Mouse (Mus musculus) telencephalon, adult 2 months (tissue): Measurements from ENCODE around the gene Rbm20.
"Not testable (repeated sequence)": the region's sequence is repeated elsewhere in the genome, so short reads cannot be mapped to it uniquely, and the experiment has no call there.

Experiments
- DNase-seq: peaks from one replicate; pipeline ENCODE4 v3.0.0-alpha.2; 2011; ENCODE audit warnings: low read depth, low spot score

The Rbm20 gene

GRCm38 (mm10) chr19:53676718-53677634, at the start of gene Rbm20:
TSS of gene Rbm20 (plus strand) at chr19:53677306.
- DNase-seq, result no peak

DNA sequence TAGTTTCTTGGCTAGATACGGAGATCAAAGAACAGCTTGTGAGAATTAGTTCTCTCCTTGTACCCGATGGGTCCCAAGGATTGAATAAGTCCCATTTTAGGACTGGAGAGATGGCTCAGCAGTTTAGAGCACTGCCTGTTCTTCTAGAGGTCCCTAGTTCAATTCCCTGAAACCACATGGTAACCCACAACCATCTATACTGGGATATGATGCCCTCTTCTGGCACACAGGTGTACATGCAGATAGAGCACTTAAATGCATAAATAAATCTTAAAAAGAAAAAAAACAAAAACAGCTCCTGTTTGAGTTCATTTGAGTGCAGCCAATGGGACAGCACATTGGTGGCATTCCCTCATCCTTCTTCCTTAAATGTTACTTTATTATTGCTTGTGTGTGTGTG, 39.1 kb upstream of the Rbm20 start:
- DNase-seq, result no peak

DNA sequence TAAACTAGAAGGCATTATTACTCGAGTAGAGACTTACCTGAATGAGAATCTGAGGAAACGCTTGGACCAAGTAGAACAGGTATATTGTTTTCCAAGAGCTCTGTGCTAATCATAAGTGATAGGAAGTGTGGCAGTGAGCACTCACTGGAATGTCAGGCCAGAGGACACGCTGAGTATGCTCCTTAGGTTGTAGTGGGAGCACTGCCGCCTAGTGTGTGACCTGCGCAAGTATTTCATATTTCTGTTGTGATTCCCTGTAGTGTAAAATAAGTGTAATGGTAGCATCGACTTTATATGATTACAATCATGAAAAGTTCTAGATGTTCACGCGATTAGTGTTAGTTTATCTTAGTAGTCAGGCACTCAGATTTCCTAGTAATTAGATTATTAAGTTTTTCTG, 38.4 kb upstream of the Rbm20 start:
- DNase-seq, result no peak

- no peak for DNase-seq
Observed at GRCm38 (mm10) chr19:53644020-53644595, 33.0 kb upstream of the Rbm20 start.

- DNase-seq, result no peak
Observed at GRCm38 (mm10) chr19:53647301-53647700, 29.8 kb upstream of the Rbm20 start.

DNA sequence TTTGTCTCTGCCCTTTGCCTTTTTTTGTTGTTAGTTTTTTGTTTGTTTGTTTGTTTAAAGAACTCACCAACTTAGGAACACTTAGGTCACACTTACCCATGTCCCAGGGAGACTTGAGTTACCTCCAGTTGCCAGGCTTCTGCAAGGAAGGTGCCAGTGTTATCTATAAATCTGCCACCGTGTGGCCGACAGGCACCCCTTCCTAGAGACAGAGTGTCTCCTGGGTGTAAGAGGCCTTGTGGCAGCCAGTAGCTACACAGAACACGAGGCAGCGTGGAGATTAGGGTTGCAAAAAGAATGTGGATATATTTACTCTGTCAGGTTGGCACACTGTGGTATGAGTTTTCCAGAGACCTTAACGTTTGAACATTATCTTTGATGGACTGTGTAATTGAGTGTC, 29.1 kb upstream of the Rbm20 start:
- no peak for DNase-seq

DNA sequence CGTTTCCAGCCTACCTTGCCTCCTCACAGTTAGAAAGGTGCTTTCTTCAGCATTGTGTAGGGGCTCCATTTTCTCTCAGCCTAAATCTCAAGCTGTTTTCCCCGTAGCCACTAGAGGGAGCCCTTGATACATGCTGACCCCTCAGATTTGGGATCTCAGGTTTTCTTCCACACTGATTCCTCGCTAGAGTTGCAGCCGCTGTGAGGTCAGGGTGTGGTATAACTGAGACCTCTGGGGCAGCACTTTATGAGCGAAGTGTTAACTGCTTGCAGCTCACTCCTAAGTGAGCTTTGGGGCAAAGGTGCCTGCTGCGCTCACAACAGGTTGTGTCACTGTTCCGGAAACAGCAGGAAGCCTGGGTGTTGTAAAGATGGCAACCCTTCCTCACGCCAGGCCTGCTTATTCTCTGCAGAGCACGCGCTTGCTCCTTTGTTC, 28.3 kb upstream of the Rbm20 start:
- DNase-seq, result peak; percentile 54

GRCm38 (mm10) chr19:53649361-53649760, 27.7 kb upstream of the Rbm20 start:
- peak; percentile 27 for DNase-seq

GRCm38 (mm10) chr19:53649802-53650201, 27.3 kb upstream of the Rbm20 start:
- no peak for DNase-seq

DNA sequence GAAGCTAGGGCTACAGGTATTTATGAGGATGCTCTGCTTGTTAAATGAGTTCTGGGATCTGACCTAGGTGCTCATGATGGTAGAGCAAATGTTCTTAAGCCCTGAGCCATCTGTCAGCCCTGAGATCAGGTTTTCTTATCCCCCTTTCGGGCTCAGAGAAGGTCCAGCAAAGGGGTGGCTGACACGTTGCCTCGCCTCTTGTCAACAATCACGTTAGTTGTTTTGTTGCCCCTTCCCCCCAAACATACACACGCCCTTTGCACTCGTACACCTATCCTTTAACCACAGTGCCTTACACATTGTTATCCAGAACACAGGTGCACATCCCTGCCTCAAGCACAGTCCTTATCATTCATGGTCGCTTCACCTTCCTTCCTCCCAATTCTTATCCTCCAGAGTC, 26.2 kb upstream of the Rbm20 start:
- DNase-seq, result no peak

- DNase-seq, result no peak
Observed at GRCm38 (mm10) chr19:53652267-53652666, 24.8 kb upstream of the Rbm20 start.

GRCm38 (mm10) chr19:53653624-53654467, 23.3 kb upstream of the Rbm20 start:
- DNase-seq, result no peak

DNA sequence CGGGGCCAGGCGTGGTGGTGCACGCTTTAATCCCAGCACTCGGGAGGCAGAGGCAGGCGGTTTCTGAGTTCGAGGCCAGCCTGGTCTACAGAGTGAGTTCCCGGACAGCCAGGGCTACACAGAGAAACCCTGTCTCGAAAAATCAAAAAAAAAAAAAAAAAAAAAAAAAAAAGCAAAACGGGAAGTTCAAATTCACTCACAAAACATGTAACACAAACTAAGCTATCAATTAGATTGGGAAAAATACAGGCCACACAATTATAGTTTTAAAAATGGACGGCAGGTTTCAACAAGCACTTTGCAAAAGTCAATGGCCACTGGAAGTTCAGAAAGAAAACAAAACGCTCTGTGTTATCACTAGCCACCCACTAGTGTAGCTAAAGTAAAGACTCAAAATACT, 20.7 kb upstream of the Rbm20 start:
- DNase-seq, result not testable (repeated sequence)

DNA sequence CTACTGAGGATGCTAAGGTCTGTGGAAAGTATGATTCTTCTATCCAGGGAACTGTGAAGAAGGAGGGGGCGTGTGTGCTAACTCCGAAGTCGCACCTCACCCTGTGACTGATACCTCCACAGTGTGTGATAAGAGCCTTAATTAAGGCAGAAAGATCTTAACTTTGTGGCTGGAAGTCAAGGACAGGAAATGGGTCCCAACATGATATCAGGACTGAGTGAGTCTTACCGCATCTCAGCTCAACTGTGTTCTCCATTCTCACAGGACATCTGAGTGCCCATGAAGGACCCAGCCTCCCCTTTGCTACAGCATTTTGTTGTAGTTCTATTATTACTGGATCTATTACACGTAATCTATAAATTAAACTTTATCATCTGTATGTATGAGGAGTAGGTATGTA, 19.7 kb upstream of the Rbm20 start:
- DNase-seq, result no peak

DNA sequence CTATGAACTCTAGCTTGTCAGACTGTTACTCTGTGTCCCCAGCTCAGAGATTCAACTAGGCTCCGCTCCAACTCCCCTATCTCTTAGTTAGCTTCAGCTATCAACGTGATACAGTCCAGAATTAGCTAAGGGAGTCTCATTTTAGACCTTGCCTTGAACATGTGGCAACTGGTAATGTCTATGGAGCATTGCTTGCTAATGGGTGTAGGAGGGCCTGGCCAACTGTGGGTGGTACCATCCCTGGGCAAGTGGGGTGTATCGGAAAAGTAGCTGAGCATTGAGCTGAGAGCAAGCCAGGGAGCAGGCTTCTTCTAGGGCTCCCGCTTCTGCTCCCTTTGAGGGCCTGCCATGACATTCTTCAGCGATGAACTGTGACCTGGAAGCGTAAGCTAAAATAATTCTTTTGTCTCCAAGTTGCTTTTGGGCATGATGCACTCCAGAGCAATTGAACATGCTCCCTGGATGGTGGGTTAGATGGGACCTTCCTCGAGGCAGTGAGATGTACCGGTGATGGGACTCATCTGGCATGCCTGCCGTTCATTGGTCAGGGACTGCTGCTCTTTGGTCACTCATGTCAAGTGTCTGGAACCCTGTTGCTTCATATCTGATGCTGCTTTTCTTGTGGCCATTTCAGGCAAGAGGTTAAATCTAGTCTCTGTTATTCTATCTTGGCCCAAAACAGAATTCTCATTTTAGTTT, 16.2 kb upstream of the Rbm20 start:
- no peak for DNase-seq

DNA sequence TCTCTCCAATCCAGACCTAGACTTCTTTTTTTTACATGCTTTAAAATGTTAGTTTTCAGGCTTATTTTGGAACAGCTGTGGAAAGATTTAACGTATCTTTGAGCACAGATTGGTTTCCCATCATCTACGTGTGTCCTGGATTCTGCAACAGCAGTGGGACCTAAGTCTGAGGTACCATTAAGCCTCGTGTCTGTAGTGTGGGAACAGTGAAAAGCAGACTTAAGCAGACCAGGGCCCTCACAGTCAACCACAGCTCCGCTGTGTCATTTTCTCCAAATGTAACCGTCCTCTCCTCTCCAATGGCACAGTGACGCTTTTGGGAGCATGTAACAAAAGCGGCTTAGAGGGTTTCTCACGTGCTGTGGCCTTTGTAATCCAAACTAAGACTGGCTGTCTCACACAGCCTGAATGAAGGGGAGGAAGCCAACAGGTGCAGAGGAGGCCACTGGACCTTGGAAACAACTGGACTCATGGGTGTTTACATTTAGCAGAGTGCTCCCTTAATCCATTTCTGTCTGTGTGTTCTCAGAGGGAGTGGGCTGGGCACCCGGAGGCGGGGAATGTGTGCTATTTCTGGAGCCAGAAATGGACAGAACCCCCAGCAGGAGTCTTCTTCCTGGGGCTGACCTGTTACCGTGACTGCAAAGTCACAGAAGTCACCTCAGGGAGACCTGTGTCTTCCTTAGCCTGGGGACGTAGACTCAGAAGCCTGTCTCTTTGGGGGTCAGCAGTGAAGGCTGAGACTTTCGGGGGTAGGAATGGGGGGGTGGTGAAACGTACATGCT, 15.0 kb upstream of the Rbm20 start:
- DNase-seq, result no peak

GRCm38 (mm10) chr19:53664831-53665230, 12.3 kb upstream of the Rbm20 start:
- DNase-seq, result no peak

DNA sequence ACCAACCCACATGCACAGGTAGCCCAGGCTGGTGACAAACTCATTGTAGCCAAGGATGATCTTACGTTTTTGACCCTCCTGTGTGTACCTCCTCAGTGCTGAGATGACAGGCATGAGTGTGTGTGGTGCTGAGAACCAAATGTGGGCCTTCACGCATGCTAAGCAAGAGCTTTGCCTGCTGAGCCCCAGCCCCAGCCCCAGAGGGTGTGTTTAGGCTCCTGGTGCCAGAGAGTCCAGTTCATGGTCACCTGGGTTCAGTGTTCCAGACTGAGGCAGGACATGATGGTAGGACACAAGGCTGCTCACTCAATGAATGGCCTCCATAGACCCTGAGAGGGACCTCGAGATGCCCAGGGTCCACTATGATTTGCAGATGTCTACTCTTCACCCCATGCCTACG, 11.7 kb upstream of the Rbm20 start:
- DNase-seq, result no peak

- no peak for DNase-seq
Observed at GRCm38 (mm10) chr19:53666708-53667107, 10.4 kb upstream of the Rbm20 start.

DNA sequence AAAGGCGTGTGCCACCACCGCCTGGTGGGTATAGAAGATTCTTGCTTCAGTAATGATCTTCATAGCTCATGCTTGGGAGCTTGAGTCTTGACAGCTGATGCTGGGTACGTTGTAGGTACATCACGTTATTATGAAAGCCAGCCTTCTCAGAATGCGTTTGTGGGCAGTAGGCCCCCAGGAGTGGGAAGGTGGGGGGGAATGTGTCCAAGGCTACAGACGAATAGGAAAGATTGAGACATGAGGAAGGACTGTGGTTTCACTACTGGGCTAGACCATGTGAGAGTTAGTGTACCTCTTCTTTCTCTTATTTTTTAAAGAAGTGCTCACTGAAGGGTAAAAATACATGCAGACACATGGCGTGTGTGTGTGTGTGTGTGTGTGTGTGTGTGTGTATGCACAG, 8.3 kb upstream of the Rbm20 start:
- no peak for DNase-seq

- no peak for DNase-seq
Observed at GRCm38 (mm10) chr19:53670625-53671141, 6.4 kb upstream of the Rbm20 start.
